23 mouse cellular contexts compared by ENCODE assay signal in genomic region chr5:18439986-18440385, GRCm38 (mm10).
A peak's percentile ranks its signal among the peaks of the same experiment; 100 is the strongest.
DNase-seq lines count a peak whose midpoint lies in the region; ATAC-seq and TF ChIP-seq lines count a peak whose summit lies in the region.
"Had no signal": no experiment of that assay in that cellular context is flagged by ENCODE, and none has a peak within 500 bp of the region (broad histone marks: within the 10 kb centered on the region; RNA-seq: fewer than 3 reads in every experiment).

No protein-coding gene starts in this region.

- peak; percentile 36 for DNase-seq in heart, adult 11 months
- no peak for DNase-seq in heart, postnatal 14 days
- DNase-seq in layer of hippocampus, adult 11-12 months (ENCODE audit: low spot score) = peak; percentile 10
- no peak for DNase-seq in layer of hippocampus, postnatal 14 days (ENCODE audit: low spot score in 2 of 2)
- DNase-seq in liver, adult 2 months (ENCODE audit: extremely low read depth, low read depth, low spot score) = peak; percentile 51
- DNase-seq in liver, embryonic 11.5 days (ENCODE audit: low spot score) = no peak
- DNase-seq in brain, adult 2 months (ENCODE audit: low read depth, low spot score) = peak; percentile 66
- DNase-seq in left cerebral cortex, adult 18-20 months (ENCODE audit: low spot score in 2 of 2) = no peak
- DNase-seq: adrenal gland, adult 2 months; adrenal gland, adult 8-10 months; adrenal gland, postnatal 10 days; adrenal gland, postnatal 14 days; adrenal gland, postnatal 25 days; adrenal gland, postnatal 36 days; B cell, adult 2 months; cerebellum, adult 11 months; cerebellum, adult 11-12 months; cerebellum, adult 18-20 months had no signal

- H3K9ac ChIP-seq in liver, adult 2 months (ENCODE audit: low read depth, low read length) = no peak overlapping the region
- H3K9ac ChIP-seq in liver, embryonic 11.5 days (ENCODE audit: low read depth, low read length) = no peak overlapping the region

- no peaks in the 10 kb centered on the region for H3K9me3 ChIP-seq in liver, embryonic 11.5 days (ENCODE audit: control insufficient read depth, low read length)
- H3K9me3 ChIP-seq: G1E had no signal

- H3K79me2 ChIP-seq in liver, adult 2 months (ENCODE audit: control insufficient read depth, insufficient read depth, low read length) = no peaks in the 10 kb centered on the region

- 67% methylated on average over 4 of the region's 4 CpGs for WGBS in liver, adult 2 months
- 73% methylated on average over 4 of the region's 4 CpGs for WGBS in liver, embryonic 11.5 days

- intact Hi-C loops in heart, postnatal 14 days (cut with DNase I) = loop anchor here (5.0 to 10.0 kb wide), 2 partner anchors 78 to 1505 kb away; partner anchors contain the start of gene Gnai1

- H3K27ac ChIP-seq in liver, adult 2 months (replicated peaks; ENCODE audit: insufficient read depth, low read depth, low read length) = no peak overlapping the region
- H3K27ac ChIP-seq in liver, embryonic 11.5 days (ENCODE audit: low read depth, low read length) = no peak overlapping the region

- H3K4me2 ChIP-seq in liver, embryonic 11.5 days = no peak overlapping the region

- ATAC-seq in liver, embryonic 11.5 days (replicated peaks; ENCODE audit: low FRiP score) = no peak
- ATAC-seq: activated CD4-positive, CD25-positive, alpha-beta regulatory T cell, adult 4 months; CD4-positive, CD25-positive, alpha-beta regulatory T cell, adult 4 months; Patski had no signal

- TF ChIP-seq POLR2A in liver, adult 2 months (IDR thresholded peaks at IDR 0.05; ENCODE audit: extremely low read depth, insufficient read depth, low read length) = no peak

- no peak overlapping the region for H3K4me3 ChIP-seq in liver, adult 2 months (ENCODE audit: insufficient read depth, low read depth, low read length)
- no peak overlapping the region for H3K4me3 ChIP-seq in liver, embryonic 11.5 days (ENCODE audit: low read depth, low read length)

- no peaks in the 10 kb centered on the region for H3K27me3 ChIP-seq in liver, adult 2 months (ENCODE audit: control insufficient read depth, insufficient read depth, low read length)
- H3K27me3 ChIP-seq in liver, embryonic 11.5 days (replicated peaks; ENCODE audit: control insufficient read depth, insufficient read depth, low read length) = no peaks in the 10 kb centered on the region
- H3K27me3 ChIP-seq: CH12.LX, Patski had no signal

- no peaks in the 10 kb centered on the region for H3K4me1 ChIP-seq in liver, adult 2 months (ENCODE audit: control insufficient read depth, insufficient read depth, low read length)
- H3K4me1 ChIP-seq in liver, embryonic 11.5 days (replicated peaks; ENCODE audit: control insufficient read depth, insufficient read depth, low read length) = no peaks in the 10 kb centered on the region

- no peaks in the 10 kb centered on the region for H3K36me3 ChIP-seq in liver, adult 2 months (ENCODE audit: control insufficient read depth, insufficient read depth, low read length)
- H3K36me3 ChIP-seq in liver, embryonic 11.5 days (ENCODE audit: control insufficient read depth, insufficient read depth, low read length) = no peaks in the 10 kb centered on the region
- H3K36me3 ChIP-seq: G1E had no signal

- no peak for TF ChIP-seq CTCF in liver, adult 2 months (IDR thresholded peaks at IDR 0.05; ENCODE audit: low read depth, low read length)

Comparison
In these comparisons a context has a peak if more than half of its experiments do, and no peak if none do; other contexts are left out.
1. DNase-seq: peak in heart, adult 11 months (single experiment), layer of hippocampus, adult 11-12 months (single experiment), liver, adult 2 months (single experiment) and brain, adult 2 months (single experiment); none in heart, postnatal 14 days (0 of 2), layer of hippocampus, postnatal 14 days (0 of 2), liver, embryonic 11.5 days (single experiment) and left cerebral cortex, adult 18-20 months (0 of 2).